Mouse (Mus musculus): ENCODE data around the gene Gm10401. TPM values are rescaled to one million over a fixed set of nuclear protein-coding genes. Genes with fewer than 3 reads are reported as not detected.
"Not testable (repeated sequence)": the region's sequence is repeated elsewhere in the genome, so short reads cannot be mapped to it uniquely, and the experiment has no call there.

The Gm10401 gene
- polyA plus RNA-seq, 1 experiment from 2014 or later, result 30.3 TPM

DNA sequence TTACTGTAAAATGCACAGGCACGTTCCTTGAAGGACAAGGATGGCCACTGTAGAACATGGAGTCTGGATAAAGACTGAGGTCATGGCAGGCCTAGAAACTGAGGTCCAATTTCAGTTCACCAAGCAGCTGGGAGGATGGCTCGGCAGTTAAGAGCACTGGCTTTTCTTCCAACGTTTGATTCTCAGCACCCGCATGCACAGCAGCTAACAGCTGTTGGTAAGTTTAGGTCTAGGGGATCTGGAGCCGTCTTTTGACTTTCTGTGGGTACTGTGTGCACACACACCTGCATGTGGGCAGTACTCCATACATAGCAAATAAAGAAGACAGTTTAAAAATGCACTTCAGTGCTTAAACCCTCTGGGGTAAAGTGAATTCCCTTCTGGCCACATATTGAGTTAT, 16.5 kb downstream of the Gm10401 start:
- no peak for ATAC-seq (ENCODE audit: low FRiP score)
- no peak overlapping the region for H3K9ac ChIP-seq

DNA sequence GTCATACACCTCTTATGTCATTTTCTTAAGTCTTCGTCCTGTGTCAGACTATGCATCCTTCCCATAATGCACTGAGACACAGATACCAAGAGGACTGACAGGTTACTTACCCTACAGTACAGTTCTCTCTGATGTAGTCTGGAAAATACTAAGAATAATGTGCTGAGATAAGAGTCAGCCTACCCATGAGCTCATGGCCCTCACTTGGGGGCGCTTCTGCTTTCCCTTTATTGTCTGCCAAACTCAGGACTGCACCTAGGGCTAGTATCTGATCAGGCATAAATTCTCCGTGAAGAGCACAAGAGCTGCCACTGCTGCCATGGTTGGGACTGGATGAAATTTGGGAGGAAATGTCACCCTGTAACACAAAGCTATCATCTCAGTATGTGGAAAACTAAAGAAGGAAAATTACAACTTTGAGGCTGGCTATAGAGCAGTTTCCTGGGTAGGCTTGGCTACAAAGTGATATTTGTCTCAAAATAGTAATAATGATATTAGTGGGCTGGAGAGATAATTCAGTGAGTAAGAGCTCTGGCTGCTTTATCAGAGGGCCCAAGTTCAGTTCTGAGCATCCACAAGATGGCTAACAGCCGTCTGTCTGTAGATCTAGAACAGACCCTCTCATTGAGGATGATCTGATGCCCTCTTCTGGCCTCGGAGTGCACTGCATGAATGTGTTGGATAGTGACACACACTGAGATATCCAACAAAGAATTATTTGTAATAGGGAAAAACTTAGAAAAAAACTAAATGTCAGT, 21.8 kb downstream of the Gm10401 start:
- no peaks in the 10 kb centered on the region for H3K27me3 ChIP-seq
- no peaks in the 10 kb centered on the region for H3K9me3 ChIP-seq (replicated peaks)
- peaks cover 2% of the 10 kb centered on the region; the same call in 1 of the 2 replicates for H3K4me1 ChIP-seq
- no peak overlapping the region for H3K9ac ChIP-seq
- peaks cover 10% of the 10 kb centered on the region; the same call in 1 of the 2 replicates for H3K36me3 ChIP-seq
- no peak overlapping the region for H3K27ac ChIP-seq
- ATAC-seq (ENCODE audit: low FRiP score), result no peak
- no peak overlapping the region for H3K4me3 ChIP-seq
- WGBS, result 59% methylated on average over 5 of the region's 5 CpGs
- no peak overlapping the region for H3K4me2 ChIP-seq (replicated peaks)

More for the DNA sequence above, 16.5 kb downstream of the Gm10401 start:
- WGBS, result 81% methylated on average over 5 of the region's 5 CpGs
- Histone ChIP-seq H3K27me3 (no peaks in the 10 kb centered on the region), H3K4me2 (replicated peaks) (no peak overlapping the region), H3K4me3 (no peak overlapping the region), H3K27ac (no peak overlapping the region), H3K36me3 (peaks cover 46% of the 10 kb centered on the region), H3K4me1 (no peaks in the 10 kb centered on the region), H3K9me3 (replicated peaks) (no peaks in the 10 kb centered on the region)

DNA sequence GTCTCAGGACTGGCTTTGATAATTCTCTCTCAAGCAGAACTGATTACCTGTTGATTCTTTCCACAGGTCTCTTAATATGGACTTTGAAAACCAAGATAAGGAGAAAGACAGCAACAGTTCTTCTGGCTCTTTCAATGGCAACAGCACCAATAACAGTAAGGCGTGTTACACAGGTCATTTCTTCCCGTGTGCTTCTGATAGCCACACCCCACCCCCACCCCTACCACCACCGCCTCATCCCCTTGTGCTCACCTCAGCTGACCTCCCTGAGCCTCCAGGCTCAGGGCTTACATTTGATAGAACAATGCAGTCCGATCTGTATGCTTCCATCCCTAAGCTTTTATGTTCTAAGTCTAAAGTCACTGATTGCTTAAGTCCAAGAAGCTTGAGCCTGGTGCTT, 23.3 kb downstream of the Gm10401 start:
- Histone ChIP-seq H3K4me1 (peaks cover 2% of the 10 kb centered on the region; the same call in 1 of the 2 replicates), H3K9ac (no peak overlapping the region), H3K9me3 (replicated peaks) (no peaks in the 10 kb centered on the region), H3K4me3 (no peak overlapping the region), H3K27me3 (no peaks in the 10 kb centered on the region), H3K27ac (no peak overlapping the region), H3K36me3 (peaks cover 5% of the 10 kb centered on the region; the same call in 1 of the 2 replicates), H3K4me2 (replicated peaks) (no peak overlapping the region)
- 93% methylated on average over 4 of the region's 4 CpGs for WGBS
- ATAC-seq (ENCODE audit: low FRiP score), result no peak

DNA sequence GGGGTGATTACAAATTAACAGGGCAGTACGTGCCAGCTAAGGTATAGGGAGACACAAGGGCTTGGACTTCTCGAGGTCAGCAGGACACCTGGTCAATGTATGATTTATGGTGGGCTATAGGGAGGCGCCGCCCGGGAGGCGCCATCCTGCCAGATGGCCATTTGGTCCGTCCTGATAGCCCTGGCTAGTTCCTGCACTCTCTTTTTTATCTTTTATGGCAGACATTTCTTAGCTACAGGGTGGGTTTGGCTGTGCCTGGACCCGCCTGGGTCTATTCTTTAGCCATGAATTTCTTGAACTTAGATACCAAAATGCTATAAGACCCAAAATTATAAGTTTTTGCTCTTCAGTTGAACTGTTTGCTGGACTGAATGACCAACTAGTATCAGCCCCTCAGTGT, 24.8 kb downstream of the Gm10401 start:
- ATAC-seq (ENCODE audit: low FRiP score); H3K27ac ChIP-seq; H3K4me3 ChIP-seq; H3K36me3 ChIP-seq; H3K4me1 ChIP-seq; H3K9ac ChIP-seq; H3K27me3 ChIP-seq; H3K4me2 ChIP-seq (replicated peaks); H3K9me3 ChIP-seq (replicated peaks): not testable (repeated sequence)
- WGBS, result 78% methylated on average over 8 of the region's 8 CpGs

- Histone ChIP-seq H3K36me3 (peaks cover 5% of the 10 kb centered on the region; the same call in 1 of the 2 replicates), H3K4me1 (peaks cover 2% of the 10 kb centered on the region; the same call in 1 of the 2 replicates), H3K27ac (no peak overlapping the region), H3K9me3 (replicated peaks) (no peaks in the 10 kb centered on the region), H3K4me3 (no peak overlapping the region), H3K27me3 (no peaks in the 10 kb centered on the region), H3K9ac (no peak overlapping the region), H3K4me2 (replicated peaks) (no peak overlapping the region)
- 94% methylated on average over 7 of the region's 7 CpGs for WGBS
- no peak for ATAC-seq (ENCODE audit: low FRiP score)
Observed at GRCm38 (mm10) chr5:115072143-115072542, 26.0 kb downstream of the Gm10401 start.

DNA sequence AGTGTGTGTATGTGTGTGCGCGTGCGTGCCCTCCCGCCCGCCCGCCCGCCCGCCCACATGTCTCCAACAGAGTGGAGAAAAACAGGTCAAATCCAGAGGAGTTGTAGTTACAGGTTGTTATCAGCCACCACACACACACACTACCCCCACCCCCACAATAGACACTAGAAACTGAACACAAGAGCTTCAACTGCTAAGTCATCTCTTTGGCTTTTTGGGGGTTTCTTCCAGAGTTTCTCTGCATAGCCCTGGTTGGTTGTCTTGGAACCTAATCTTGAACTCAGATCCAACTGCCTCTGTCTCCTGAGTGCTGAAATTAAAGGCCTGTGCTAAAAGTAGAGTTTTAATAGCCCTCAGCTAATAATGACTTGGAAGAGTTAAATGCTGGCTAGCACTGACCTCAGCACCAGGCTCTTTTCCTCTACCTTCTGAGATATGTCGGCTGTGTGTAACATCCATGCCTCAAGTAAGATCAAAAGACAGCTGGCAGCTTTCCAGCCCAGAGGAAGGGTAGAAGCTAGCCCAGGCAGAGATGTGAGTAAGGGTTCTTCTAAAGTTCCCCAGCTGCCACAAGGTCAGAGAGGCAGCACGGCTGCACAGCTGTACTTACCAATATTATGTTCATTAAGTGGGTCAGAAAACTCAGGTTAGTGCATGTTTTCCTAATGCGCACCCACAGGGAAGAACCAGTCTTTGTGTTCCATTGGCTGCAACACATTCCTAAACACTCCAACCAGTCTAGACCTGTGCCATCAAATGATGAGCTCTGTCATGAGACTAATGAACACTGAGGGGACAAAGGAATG, 26.8 kb downstream of the Gm10401 start:
- Histone ChIP-seq H3K4me2 (replicated peaks) (no peak overlapping the region), H3K27me3 (no peaks in the 10 kb centered on the region), H3K4me3 (no peak overlapping the region), H3K36me3 (peaks cover 5% of the 10 kb centered on the region; the same call in 1 of the 2 replicates), H3K9ac (no peak overlapping the region), H3K27ac (no peak overlapping the region), H3K4me1 (peaks cover 4% of the 10 kb centered on the region; the same call in 1 of the 2 replicates), H3K9me3 (replicated peaks) (no peaks in the 10 kb centered on the region)
- no peak for ATAC-seq (ENCODE audit: low FRiP score)
- 93% methylated on average over 11 of the region's 11 CpGs for WGBS

DNA sequence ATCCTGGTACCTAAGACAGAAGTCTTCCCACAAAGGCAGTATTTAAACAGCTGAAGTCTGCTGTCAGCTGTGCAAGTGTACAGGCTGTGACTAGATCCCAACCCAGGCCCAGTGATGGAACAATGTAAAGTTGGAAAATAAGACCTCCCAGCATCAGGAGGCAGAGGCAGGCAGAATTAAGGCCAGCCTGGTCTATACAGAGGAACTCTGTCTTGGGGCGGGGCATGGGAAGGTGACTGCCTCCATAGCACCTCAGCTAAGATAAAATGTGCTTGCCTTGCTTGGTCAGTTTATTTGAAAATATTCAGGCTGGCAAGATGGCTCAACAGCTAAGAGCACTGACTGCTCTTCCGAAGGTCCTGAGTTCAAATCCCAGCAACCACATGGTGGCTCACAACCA, 27.6 kb downstream of the Gm10401 start:
- ATAC-seq (ENCODE audit: low FRiP score), result no peak
- 96% methylated on average over 2 of the region's 2 CpGs for WGBS
- no peak overlapping the region for H3K27ac ChIP-seq
- H3K4me2 ChIP-seq (replicated peaks), result no peak overlapping the region
- no peak overlapping the region for H3K4me3 ChIP-seq
- H3K9me3 ChIP-seq (replicated peaks), result no peaks in the 10 kb centered on the region
- H3K36me3 ChIP-seq, result no peaks in the 10 kb centered on the region; the same call in 1 of the 2 replicates
- no peaks in the 10 kb centered on the region for H3K27me3 ChIP-seq
- H3K9ac ChIP-seq, result no peak overlapping the region
- peaks cover 5% of the 10 kb centered on the region; the same call in 1 of the 2 replicates for H3K4me1 ChIP-seq

- Histone ChIP-seq H3K4me2 (replicated peaks) (no peak overlapping the region), H3K36me3 (no peaks in the 10 kb centered on the region), H3K9ac (no peak overlapping the region), H3K4me3 (no peak overlapping the region), H3K4me1 (peaks cover 5% of the 10 kb centered on the region; the same call in 1 of the 2 replicates), H3K9me3 (replicated peaks) (no peaks in the 10 kb centered on the region), H3K27me3 (no peaks in the 10 kb centered on the region), H3K27ac (no peak overlapping the region)
- 89% methylated on average over 3 of the region's 3 CpGs for WGBS
- ATAC-seq (ENCODE audit: low FRiP score), result no peak
Observed at GRCm38 (mm10) chr5:115069611-115070010, 28.5 kb downstream of the Gm10401 start.

DNA sequence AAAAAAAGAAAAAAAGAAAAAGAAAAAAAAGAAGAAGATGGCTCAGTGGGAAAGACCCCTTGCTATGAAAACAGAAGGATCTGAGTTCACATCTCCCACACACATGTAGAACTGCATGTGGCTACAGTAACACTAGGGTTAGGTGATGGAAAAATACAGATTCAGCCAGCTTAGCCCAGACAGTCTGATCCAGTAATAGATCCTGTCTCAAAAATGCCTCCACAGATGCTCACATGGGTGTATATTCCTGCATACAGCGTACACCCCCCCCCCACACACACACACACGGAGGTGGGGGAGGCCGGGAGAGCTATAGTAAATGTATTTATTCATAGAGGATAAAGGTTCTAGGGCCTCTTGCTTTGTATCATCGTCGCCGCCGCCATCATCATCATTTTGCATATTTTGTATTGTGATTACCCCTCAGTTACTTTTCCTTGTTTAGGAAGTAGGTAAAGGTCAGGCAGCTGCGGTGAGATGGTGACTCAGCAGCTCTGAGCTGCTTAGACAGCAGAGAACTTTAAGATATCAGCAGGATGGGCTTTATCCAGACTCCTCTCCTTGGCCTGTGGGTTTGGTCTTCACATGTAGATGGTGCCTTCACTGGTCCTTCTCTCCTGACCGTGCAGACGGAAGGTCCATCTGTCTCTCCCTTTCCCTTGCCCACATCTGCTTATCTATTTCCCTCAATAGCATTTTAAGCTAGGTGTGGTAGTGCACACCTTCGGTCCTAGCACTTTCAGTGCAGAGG, 29.2 kb downstream of the Gm10401 start:
- Histone ChIP-seq H3K27me3 (no peaks in the 10 kb centered on the region), H3K4me1 (peaks cover 5% of the 10 kb centered on the region; the same call in 1 of the 2 replicates), H3K4me3 (no peak overlapping the region), H3K4me2 (replicated peaks) (no peak overlapping the region), H3K27ac (no peak overlapping the region), H3K9ac (no peak overlapping the region), H3K36me3 (no peaks in the 10 kb centered on the region), H3K9me3 (replicated peaks) (no peaks in the 10 kb centered on the region)
- no peak for ATAC-seq (ENCODE audit: low FRiP score)
- 92% methylated on average over 11 of the region's 11 CpGs for WGBS

- Histone ChIP-seq H3K4me1 (0 out of 2 replicates have a peak, but pooled peaks cover 2% of the 10 kb centered on the region), H3K9ac (no peak overlapping the region), H3K4me3 (no peak overlapping the region), H3K36me3 (peaks cover 7% of the 10 kb centered on the region; the same call in 1 of the 2 replicates), H3K9me3 (replicated peaks) (no peaks in the 10 kb centered on the region), H3K27me3 (no peaks in the 10 kb centered on the region), H3K27ac (no peak overlapping the region), H3K4me2 (replicated peaks) (no peak overlapping the region)
- 81% methylated on average over 4 of the region's 4 CpGs for WGBS
- no peak for ATAC-seq (ENCODE audit: low FRiP score)
Observed at GRCm38 (mm10) chr5:115066245-115066644, 31.9 kb downstream of the Gm10401 start.

DNA sequence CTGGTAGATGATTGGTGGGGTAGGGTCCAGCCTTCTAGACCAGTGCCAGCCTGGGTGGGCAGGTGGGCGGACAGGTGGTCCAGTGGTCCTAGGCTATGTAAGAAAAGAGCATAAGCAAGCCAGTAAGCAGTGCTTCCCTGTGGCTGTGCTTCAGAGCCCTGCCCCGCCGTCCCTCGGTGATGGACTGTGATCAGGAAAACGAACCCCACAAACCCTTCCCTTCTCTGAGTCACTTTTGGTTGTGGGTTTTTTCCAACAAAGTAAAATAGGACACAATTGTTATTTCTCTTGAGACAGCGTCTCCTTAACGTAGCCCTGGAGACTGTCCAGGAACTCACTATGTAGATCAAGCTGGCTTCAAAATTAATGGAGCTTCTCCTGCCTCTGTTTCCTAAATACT, 34.7 kb downstream of the Gm10401 start:
- no peaks in the 10 kb centered on the region for H3K9me3 ChIP-seq (replicated peaks)
- no peak for ATAC-seq (ENCODE audit: low FRiP score)
- peaks cover 7% of the 10 kb centered on the region; the same call in 1 of the 2 replicates for H3K36me3 ChIP-seq
- no peak overlapping the region for H3K4me2 ChIP-seq (replicated peaks)
- no peak overlapping the region for H3K4me3 ChIP-seq
- no peak overlapping the region for H3K9ac ChIP-seq
- 0 out of 2 replicates have a peak, but pooled peaks cover 2% of the 10 kb centered on the region for H3K4me1 ChIP-seq
- WGBS, result 92% methylated on average over 7 of the region's 7 CpGs
- no peak overlapping the region for H3K27ac ChIP-seq
- no peaks in the 10 kb centered on the region for H3K27me3 ChIP-seq

DNA sequence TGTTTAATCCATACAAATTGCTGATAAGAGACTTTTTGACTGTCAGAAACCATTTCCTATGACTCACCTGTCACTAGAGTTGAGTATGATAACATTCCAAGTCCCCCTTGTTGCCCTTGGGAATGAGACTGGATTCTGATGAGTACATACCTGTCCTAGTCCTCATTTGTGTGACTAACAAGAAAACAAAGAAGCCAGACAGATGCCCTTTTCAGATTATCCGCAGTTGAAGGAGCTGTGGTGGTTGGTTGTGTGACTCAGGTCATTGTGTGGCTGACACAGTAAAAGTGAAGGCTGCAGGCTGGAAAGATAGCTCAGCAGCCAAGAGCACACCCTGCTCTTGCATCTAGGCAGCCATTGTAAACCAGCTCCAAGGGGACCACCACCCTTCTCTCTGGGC, 35.5 kb downstream of the Gm10401 start:
- no peak overlapping the region for H3K4me3 ChIP-seq
- H3K4me2 ChIP-seq (replicated peaks), result no peak overlapping the region
- no peak overlapping the region for H3K9ac ChIP-seq
- H3K27me3 ChIP-seq, result no peaks in the 10 kb centered on the region
- 0 out of 2 replicates have a peak, but pooled peaks cover 2% of the 10 kb centered on the region for H3K4me1 ChIP-seq
- H3K27ac ChIP-seq, result no peak overlapping the region; the same call in 1 of the 2 replicates
- peaks cover 7% of the 10 kb centered on the region; the same call in 1 of the 2 replicates for H3K36me3 ChIP-seq
- whole genome bisulfite sequencing, result 83% methylated on average over 1 of the region's 1 CpGs
- H3K9me3 ChIP-seq (replicated peaks), result no peaks in the 10 kb centered on the region
- no peak for ATAC-seq (ENCODE audit: low FRiP score)

Measured in hindbrain, embryonic 12.5 days (tissue).